Mouse (Mus musculus): ENCODE measurements at regions not wholly inside any gene's neighbourhood (a gene's known extent, or its start where the extent isn't known, plus 50 kb on each side); places are given as distances from the start of the nearest gene placed in this dataset.

GRCm38 (mm10) chr19:60066183-60066582 is 122.7 kb upstream of the Rab11fip2 start:
- TF ChIP-seq CTCF (IDR thresholded peaks at IDR 0.05; ENCODE audit: control insufficient read depth, insufficient read depth, insufficient read length) (no peak), MAX (IDR thresholded peaks at IDR 0.05) (no peak), USF1 (IDR thresholded peaks at IDR 0.05; ENCODE audit: low read depth) (no peak), MYOD1 (IDR thresholded peaks at IDR 0.05; ENCODE audit: control insufficient read depth, insufficient read length, low read depth) (no peak)
